26 mouse cellular contexts compared by ENCODE assay signal in genomic region chr1:33214394-33214793, GRCm38 (mm10).
DNase-seq lines count a peak whose midpoint lies in the region; ATAC-seq and TF ChIP-seq lines count a peak whose summit lies in the region.
"Had no signal": no experiment of that assay in that cellular context is flagged by ENCODE, and none has a peak within 500 bp of the region (broad histone marks: within the 10 kb centered on the region; RNA-seq: fewer than 3 reads in every experiment).

No protein-coding gene starts in this region.

- no peak for TF ChIP-seq POLR2A in liver, adult 2 months (IDR thresholded peaks at IDR 0.05; ENCODE audit: extremely low read depth, insufficient read depth, low read length)

- H3K4me2 ChIP-seq in forebrain, embryonic 14.5 days (ENCODE audit: low read length), result no peak overlapping the region
- H3K4me2 ChIP-seq in forebrain, embryonic 16.5 days (ENCODE audit: low read length), result no peak overlapping the region
- no peak overlapping the region for H3K4me2 ChIP-seq in midbrain, embryonic 15.5 days
- no peak overlapping the region for H3K4me2 ChIP-seq in intestine, embryonic 16.5 days (ENCODE audit: low read depth, low read length)
- H3K4me2 ChIP-seq: embryonic facial prominence, embryonic 12.5 days; heart, embryonic 12.5 days; intestine, embryonic 15.5 days; limb, embryonic 13.5 days; liver, embryonic 15.5 days had no signal

- H3K27ac ChIP-seq in forebrain, embryonic 14.5 days (ENCODE audit: low read depth, low read length), result no peak overlapping the region
- H3K27ac ChIP-seq in forebrain, embryonic 10.5 days, result no peak overlapping the region
- H3K27ac ChIP-seq in liver, adult 2 months (replicated peaks; ENCODE audit: insufficient read depth, low read depth, low read length), result peak overlapping the region; percentile 62
- H3K27ac ChIP-seq in forebrain, embryonic 16.5 days (ENCODE audit: low read length), result peak overlapping the region; percentile 60
- H3K27ac ChIP-seq in midbrain, embryonic 15.5 days, result peak overlapping the region; percentile 63
- H3K27ac ChIP-seq in intestine, embryonic 16.5 days (ENCODE audit: low read length), result no peak overlapping the region
- H3K27ac ChIP-seq: embryonic facial prominence, embryonic 12.5 days; heart, adult 2 months; intestine, embryonic 15.5 days; kidney, postnatal 0 days; limb, embryonic 13.5 days; liver, embryonic 15.5 days; macrophage; stomach, postnatal 0 days had no signal

- no peaks in the 10 kb centered on the region for H3K27me3 ChIP-seq in forebrain, embryonic 14.5 days (replicated peaks; ENCODE audit: control insufficient read depth, insufficient read depth, low read length)
- H3K27me3 ChIP-seq in forebrain, embryonic 10.5 days (ENCODE audit: poor library complexity, severe bottlenecking), result no peaks in the 10 kb centered on the region
- H3K27me3 ChIP-seq in liver, adult 2 months (ENCODE audit: control insufficient read depth, insufficient read depth, low read length), result no peaks in the 10 kb centered on the region
- H3K27me3 ChIP-seq in forebrain, embryonic 16.5 days (replicated peaks; ENCODE audit: control insufficient read depth, insufficient read depth, low read length), result no peaks in the 10 kb centered on the region
- no peaks in the 10 kb centered on the region for H3K27me3 ChIP-seq in midbrain, embryonic 15.5 days (replicated peaks)
- no peaks in the 10 kb centered on the region for H3K27me3 ChIP-seq in intestine, embryonic 16.5 days (replicated peaks; ENCODE audit: control insufficient read depth, insufficient read depth, low read length)
- H3K27me3 ChIP-seq: embryonic facial prominence, embryonic 12.5 days; heart, embryonic 12.5 days; intestine, embryonic 15.5 days; limb, embryonic 13.5 days; liver, embryonic 15.5 days had no signal

- no peak overlapping the region for H3K4me3 ChIP-seq in forebrain, embryonic 14.5 days (ENCODE audit: low read depth, low read length)
- no peak overlapping the region for H3K4me3 ChIP-seq in forebrain, embryonic 10.5 days
- H3K4me3 ChIP-seq in liver, adult 2 months (ENCODE audit: insufficient read depth, low read depth, low read length), result no peak overlapping the region
- no peak overlapping the region for H3K4me3 ChIP-seq in forebrain, embryonic 16.5 days (replicated peaks; ENCODE audit: low read length)
- H3K4me3 ChIP-seq in midbrain, embryonic 15.5 days, result no peak overlapping the region
- no peak overlapping the region for H3K4me3 ChIP-seq in intestine, embryonic 16.5 days (ENCODE audit: low read length)
- H3K4me3 ChIP-seq: embryonic facial prominence, embryonic 12.5 days; heart, adult 2 months; heart, embryonic 12.5 days; intestine, embryonic 15.5 days; limb, embryonic 13.5 days; liver, embryonic 15.5 days had no signal

- no peak for DNase-seq in forebrain, embryonic 14.5 days (ENCODE audit: low spot score)
- DNase-seq in forebrain, embryonic 10.5 days (ENCODE audit: extremely low spot score, low spot score), result no peak
- peak; percentile 92 for DNase-seq in liver, adult 2 months (ENCODE audit: extremely low read depth, low read depth, low spot score)
- DNase-seq in liver, result no peak
- no peak for DNase-seq in embryo, embryonic 10 days (ENCODE audit: low spot score)
- DNase-seq: adrenal gland, postnatal 10 days; cerebellum, adult 8-10 months; cerebellum, postnatal 36 days; embryo, embryonic 11 days; heart, adult 2 months; kidney, adult 8-10 months; kidney, postnatal 4 days; thymus, adult 18-20 months; thymus, postnatal 25 days had no signal

- peaks cover 4% of the 10 kb centered on the region; the same call in 1 of the 2 replicates for H3K4me1 ChIP-seq in forebrain, embryonic 14.5 days (ENCODE audit: control insufficient read depth, insufficient read depth, low read length)
- 0 out of 2 replicates have a peak, but pooled peaks cover 4% of the 10 kb centered on the region for H3K4me1 ChIP-seq in forebrain, embryonic 10.5 days
- H3K4me1 ChIP-seq in liver, adult 2 months (ENCODE audit: control insufficient read depth, insufficient read depth, low read length), result peaks cover 10% of the 10 kb centered on the region; the same call in 1 of the 2 replicates
- peaks cover 11% of the 10 kb centered on the region for H3K4me1 ChIP-seq in forebrain, embryonic 16.5 days (replicated peaks; ENCODE audit: control insufficient read depth, insufficient read depth, low read length)
- peaks cover 13% of the 10 kb centered on the region; the same call in 1 of the 2 replicates for H3K4me1 ChIP-seq in midbrain, embryonic 15.5 days
- H3K4me1 ChIP-seq in intestine, embryonic 16.5 days (ENCODE audit: control insufficient read depth, insufficient read depth, low read length), result no peaks in the 10 kb centered on the region
- H3K4me1 ChIP-seq: embryonic facial prominence, embryonic 12.5 days; heart, embryonic 12.5 days; intestine, embryonic 15.5 days; liver, embryonic 15.5 days had no signal

- 85% methylated on average over 1 of the region's 1 CpGs for WGBS in forebrain, embryonic 14.5 days
- 92% methylated on average over 1 of the region's 1 CpGs for WGBS in forebrain, embryonic 10.5 days
- 43% methylated on average over 1 of the region's 1 CpGs for WGBS in liver, adult 2 months
- WGBS in forebrain, embryonic 16.5 days, result 86% methylated on average over 1 of the region's 1 CpGs
- 75% methylated on average over 1 of the region's 1 CpGs for WGBS in midbrain, embryonic 15.5 days
- WGBS in intestine, embryonic 16.5 days, result 83% methylated on average over 1 of the region's 1 CpGs

- H3K9ac ChIP-seq in forebrain, embryonic 14.5 days (ENCODE audit: low read length), result no peak overlapping the region
- H3K9ac ChIP-seq in liver, adult 2 months (ENCODE audit: low read depth, low read length), result no peak overlapping the region
- H3K9ac ChIP-seq in forebrain, embryonic 16.5 days (replicated peaks; ENCODE audit: low read depth, low read length), result no peak overlapping the region
- no peak overlapping the region for H3K9ac ChIP-seq in midbrain, embryonic 15.5 days
- H3K9ac ChIP-seq in intestine, embryonic 16.5 days (ENCODE audit: low read depth, low read length), result no peak overlapping the region
- H3K9ac ChIP-seq: embryonic facial prominence, embryonic 12.5 days; heart, embryonic 12.5 days; intestine, embryonic 15.5 days; limb, embryonic 13.5 days; liver, embryonic 15.5 days had no signal

- no peaks in the 10 kb centered on the region for H3K9me3 ChIP-seq in forebrain, embryonic 14.5 days (replicated peaks; ENCODE audit: control insufficient read depth, low read length)
- H3K9me3 ChIP-seq in forebrain, embryonic 10.5 days, result no peaks in the 10 kb centered on the region
- no peaks in the 10 kb centered on the region for H3K9me3 ChIP-seq in forebrain, embryonic 16.5 days (ENCODE audit: control insufficient read depth, low read length)
- no peaks in the 10 kb centered on the region for H3K9me3 ChIP-seq in midbrain, embryonic 15.5 days
- no peaks in the 10 kb centered on the region for H3K9me3 ChIP-seq in intestine, embryonic 16.5 days (ENCODE audit: control insufficient read depth, low read length)
- H3K9me3 ChIP-seq: embryonic facial prominence, embryonic 12.5 days; heart, embryonic 12.5 days; intestine, embryonic 15.5 days; limb, embryonic 13.5 days; liver, embryonic 15.5 days had no signal

- peak; percentile 61 for ATAC-seq in forebrain, embryonic 14.5 days
- ATAC-seq in forebrain, embryonic 16.5 days, result no peak
- peak; percentile 48 for ATAC-seq in midbrain, embryonic 15.5 days (replicated peaks)
- no peak for ATAC-seq in intestine, embryonic 16.5 days
- ATAC-seq: intestine, embryonic 15.5 days; Patski had no signal

- no peaks in the 10 kb centered on the region for H3K36me3 ChIP-seq in forebrain, embryonic 14.5 days (ENCODE audit: control insufficient read depth, insufficient read depth, low read length)
- H3K36me3 ChIP-seq in forebrain, embryonic 10.5 days (replicated peaks), result no peaks in the 10 kb centered on the region
- H3K36me3 ChIP-seq in liver, adult 2 months (ENCODE audit: control insufficient read depth, insufficient read depth, low read length), result no peaks in the 10 kb centered on the region
- no peaks in the 10 kb centered on the region for H3K36me3 ChIP-seq in forebrain, embryonic 16.5 days (ENCODE audit: control insufficient read depth, insufficient read depth)
- H3K36me3 ChIP-seq in midbrain, embryonic 15.5 days (replicated peaks), result no peaks in the 10 kb centered on the region
- H3K36me3 ChIP-seq in intestine, embryonic 16.5 days (ENCODE audit: control insufficient read depth, insufficient read depth, low read length), result no peaks in the 10 kb centered on the region
- H3K36me3 ChIP-seq: embryonic facial prominence, embryonic 12.5 days; heart, embryonic 12.5 days; intestine, embryonic 15.5 days; limb, embryonic 13.5 days; liver, embryonic 15.5 days had no signal

- no peaks in the 10 kb centered on the region for H3K79me2 ChIP-seq in liver, adult 2 months (ENCODE audit: control insufficient read depth, insufficient read depth, low read length)

- TF ChIP-seq CTCF in liver, adult 2 months (IDR thresholded peaks at IDR 0.05; ENCODE audit: low read depth, low read length), result no peak

Comparison
In these comparisons a context has a peak if more than half of its experiments do, and no peak if none do; other contexts are left out.
1. ATAC-seq: peak in forebrain, embryonic 14.5 days (single experiment) and midbrain, embryonic 15.5 days (single experiment); none in forebrain, embryonic 16.5 days (single experiment) and intestine, embryonic 16.5 days (single experiment).
2. H3K27ac ChIP-seq: peak in liver, adult 2 months (single experiment), forebrain, embryonic 16.5 days (single experiment) and midbrain, embryonic 15.5 days (single experiment); none in forebrain, embryonic 14.5 days (single experiment), forebrain, embryonic 10.5 days (single experiment) and intestine, embryonic 16.5 days (single experiment).